Mouse (Mus musculus): ENCODE results near the gene Gal3st1. TPM values are rescaled to one million over a fixed set of nuclear protein-coding genes. Genes with fewer than 3 reads are reported as not detected.

Gal3st1 gene
- polyA plus RNA-seq, 1 experiment from 2014 or later, result 2.5 TPM

GRCm38 (mm10) chr11:4023321-4023720, 39.9 kb downstream of the Gal3st1 start:
- H3K36me3 ChIP-seq, result no peaks in the 10 kb centered on the region
- no peaks in the 10 kb centered on the region for H3K9me3 ChIP-seq
- H3K4me1 ChIP-seq, result no peaks in the 10 kb centered on the region
- no peak overlapping the region for H3K27ac ChIP-seq
- 76% methylated on average over 2 of the region's 2 CpGs for WGBS
- no peak overlapping the region for H3K9ac ChIP-seq
- ATAC-seq (ENCODE audit: low FRiP score, low read depth), result no peak
- H3K4me3 ChIP-seq, result no peak overlapping the region
- no peaks in the 10 kb centered on the region for H3K27me3 ChIP-seq (replicated peaks)
- no peak overlapping the region for H3K4me2 ChIP-seq (replicated peaks)

GRCm38 (mm10) chr11:4027066-4027465, 43.6 kb downstream of the Gal3st1 start:
- no peak overlapping the region for H3K9ac ChIP-seq
- no peak for ATAC-seq (ENCODE audit: low FRiP score, low read depth)
- H3K9me3 ChIP-seq, result no peaks in the 10 kb centered on the region
- no peaks in the 10 kb centered on the region for H3K4me1 ChIP-seq
- peaks cover 10% of the 10 kb centered on the region; the same call in 1 of the 2 replicates for H3K27me3 ChIP-seq (replicated peaks)
- no peaks in the 10 kb centered on the region for H3K36me3 ChIP-seq
- WGBS, result 82% methylated on average over 8 of the region's 8 CpGs
- H3K27ac ChIP-seq, result no peak overlapping the region
- H3K4me3 ChIP-seq, result no peak overlapping the region
- no peak overlapping the region for H3K4me2 ChIP-seq (replicated peaks)

- Histone ChIP-seq H3K9me3 (no peaks in the 10 kb centered on the region), H3K27ac (no peak overlapping the region)
- WGBS, result 78% methylated on average over 9 of the region's 9 CpGs
These were observed 44.3 kb downstream of the Gal3st1 start for GRCm38 (mm10) chr11:4027561-4028334.

GRCm38 (mm10) chr11:4029343-4029742, 45.9 kb downstream of the Gal3st1 start:
- H3K4me1 ChIP-seq, result no peaks in the 10 kb centered on the region
- H3K27ac ChIP-seq, result no peak overlapping the region
- peaks cover 10% of the 10 kb centered on the region; the same call in 1 of the 2 replicates for H3K27me3 ChIP-seq (replicated peaks)
- no peak for ATAC-seq (ENCODE audit: low FRiP score, low read depth)
- no peaks in the 10 kb centered on the region for H3K9me3 ChIP-seq
- 68% methylated on average over 4 of the region's 4 CpGs for WGBS
- H3K4me3 ChIP-seq, result no peak overlapping the region
- no peaks in the 10 kb centered on the region for H3K36me3 ChIP-seq
- no peak overlapping the region for H3K4me2 ChIP-seq (replicated peaks)
- no peak overlapping the region for H3K9ac ChIP-seq

More at GRCm38 (mm10) chr11:4027561-4028334, 44.3 kb downstream of the Gal3st1 start:
- Histone ChIP-seq H3K4me1 (no peaks in the 10 kb centered on the region), H3K4me3 (no peak overlapping the region), H3K36me3 (no peaks in the 10 kb centered on the region), H3K9ac (no peak overlapping the region), H3K4me2 (replicated peaks) (no peak overlapping the region), H3K27me3 (replicated peaks) (peaks cover 10% of the 10 kb centered on the region; the same call in 1 of the 2 replicates)
- no peak for ATAC-seq (ENCODE audit: low FRiP score, low read depth)

GRCm38 (mm10) chr11:4031126-4031941, 47.9 kb downstream of the Gal3st1 start, which contains the start of gene Sec14l4:
Gene Sec14l4, plus strand, starts transcription at chr11:4031462.
- H3K4me1 ChIP-seq, result no peaks in the 10 kb centered on the region
- no peak for ATAC-seq (ENCODE audit: low FRiP score, low read depth)
- no peak within 1 kb of the TSS for H3K4me2 ChIP-seq (replicated peaks)
- no peak within 1 kb of the TSS for H3K27ac ChIP-seq
- H3K36me3 ChIP-seq, result no peaks in the 10 kb centered on the region
- peaks cover 10% of the 10 kb centered on the region; the same call in 1 of the 2 replicates for H3K27me3 ChIP-seq (replicated peaks)
- no peaks in the 10 kb centered on the region for H3K9me3 ChIP-seq
- H3K9ac ChIP-seq, result no peak within 1 kb of the TSS
- no peak within 1 kb of the TSS for H3K4me3 ChIP-seq
- 49% methylated on average over 16 of the region's 16 CpGs for WGBS

- Histone ChIP-seq H3K9ac (no peak overlapping the region), H3K4me2 (replicated peaks) (no peak overlapping the region), H3K36me3 (no peaks in the 10 kb centered on the region), H3K4me1 (no peaks in the 10 kb centered on the region), H3K9me3 (no peaks in the 10 kb centered on the region), H3K4me3 (no peak overlapping the region), H3K27me3 (replicated peaks) (peaks cover 10% of the 10 kb centered on the region; the same call in 1 of the 2 replicates), H3K27ac (no peak overlapping the region)
- 45% methylated on average over 12 of the region's 12 CpGs for WGBS
- ATAC-seq (ENCODE audit: low FRiP score, low read depth), result no peak
These were observed 48.5 kb downstream of the Gal3st1 start for GRCm38 (mm10) chr11:4031961-4032360.

- no peaks in the 10 kb centered on the region for H3K9me3 ChIP-seq
- H3K36me3 ChIP-seq, result no peaks in the 10 kb centered on the region
- 72% methylated on average over 7 of the region's 7 CpGs for WGBS
- no peak overlapping the region for H3K27ac ChIP-seq
- H3K9ac ChIP-seq, result no peak overlapping the region
- H3K4me2 ChIP-seq (replicated peaks), result no peak overlapping the region
- no peak overlapping the region for H3K4me3 ChIP-seq
- no peaks in the 10 kb centered on the region for H3K4me1 ChIP-seq
- no peak for ATAC-seq (ENCODE audit: low FRiP score, low read depth)
- peaks cover 10% of the 10 kb centered on the region; the same call in 1 of the 2 replicates for H3K27me3 ChIP-seq (replicated peaks)
These were observed 50.0 kb downstream of the Gal3st1 start for GRCm38 (mm10) chr11:4033471-4033870.

- H3K4me3 ChIP-seq, result no peak overlapping the region
- peaks cover 10% of the 10 kb centered on the region; the same call in 1 of the 2 replicates for H3K27me3 ChIP-seq (replicated peaks)
- 87% methylated on average over 4 of the region's 4 CpGs for WGBS
- H3K9ac ChIP-seq, result no peak overlapping the region
- ATAC-seq (ENCODE audit: low FRiP score, low read depth), result no peak
- H3K9me3 ChIP-seq, result no peaks in the 10 kb centered on the region
- H3K4me1 ChIP-seq, result no peaks in the 10 kb centered on the region
- H3K4me2 ChIP-seq (replicated peaks), result no peak overlapping the region
- no peaks in the 10 kb centered on the region for H3K36me3 ChIP-seq
- no peak overlapping the region for H3K27ac ChIP-seq
These were observed 50.7 kb downstream of the Gal3st1 start for GRCm38 (mm10) chr11:4034169-4034568.

- no peak overlapping the region for H3K4me3 ChIP-seq
- H3K27ac ChIP-seq, result no peak overlapping the region
- no peak overlapping the region for H3K9ac ChIP-seq
- H3K4me2 ChIP-seq (replicated peaks), result no peak overlapping the region
- no peak for ATAC-seq (ENCODE audit: low FRiP score, low read depth)
- H3K36me3 ChIP-seq, result no peaks in the 10 kb centered on the region
- peaks cover 10% of the 10 kb centered on the region; the same call in 1 of the 2 replicates for H3K27me3 ChIP-seq (replicated peaks)
- H3K4me1 ChIP-seq, result no peaks in the 10 kb centered on the region
- WGBS, result 63% methylated on average over 18 of the region's 18 CpGs
- no peaks in the 10 kb centered on the region for H3K9me3 ChIP-seq
These were observed 51.9 kb downstream of the Gal3st1 start for GRCm38 (mm10) chr11:4035116-4035892.

GRCm38 (mm10) chr11:4035916-4036315, 52.5 kb downstream of the Gal3st1 start:
- Histone ChIP-seq H3K4me1 (no peaks in the 10 kb centered on the region), H3K9me3 (no peaks in the 10 kb centered on the region), H3K9ac (no peak overlapping the region), H3K4me2 (replicated peaks) (no peak overlapping the region), H3K27ac (no peak overlapping the region), H3K4me3 (no peak overlapping the region), H3K27me3 (replicated peaks) (peaks cover 10% of the 10 kb centered on the region; the same call in 1 of the 2 replicates), H3K36me3 (no peaks in the 10 kb centered on the region)
- no peak for ATAC-seq (ENCODE audit: low FRiP score, low read depth)
- 87% methylated on average over 6 of the region's 6 CpGs for WGBS

GRCm38 (mm10) chr11:4036365-4037084, 53.1 kb downstream of the Gal3st1 start:
- Histone ChIP-seq H3K4me1 (no peaks in the 10 kb centered on the region), H3K27me3 (replicated peaks) (peaks cover 4% of the 10 kb centered on the region; the same call in 1 of the 2 replicates), H3K27ac (no peak overlapping the region), H3K36me3 (no peaks in the 10 kb centered on the region), H3K4me3 (no peak overlapping the region), H3K9me3 (no peaks in the 10 kb centered on the region), H3K4me2 (replicated peaks) (no peak overlapping the region), H3K9ac (no peak overlapping the region)
- no peak for ATAC-seq (ENCODE audit: low FRiP score, low read depth)
- 77% methylated on average over 9 of the region's 9 CpGs for WGBS
